Mouse (Mus musculus) forebrain, embryonic 15.5 days (tissue): Measurements from ENCODE around the gene Zbtb45. TPM values are rescaled to one million over a fixed set of nuclear protein-coding genes. Genes with fewer than 3 reads are reported as not detected.

ENCODE experiments used
- ATAC-seq: fragments of 200-750 bp; cut with Nextera tagmentation; replicated peaks from 2 replicates; pipeline ENCODE4 v1.8.0; 2017; ENCODE audit warnings: mild to moderate bottlenecking, moderate TSS enrichment, moderate library complexity
- H3K27ac ChIP-seq: fragments of 300-500 bp; sonication (generic); replicated peaks from 2 replicates; pipeline ENCODE4 v1.5.1; 2015; ENCODE audit warnings: mild to moderate bottlenecking, inconsistent platforms
- H3K27me3 ChIP-seq: fragments of 300-500 bp; sonication (generic); 2 replicates; pipeline ENCODE4 v1.6.1; 2015; ENCODE audit warnings: inconsistent platforms
- H3K36me3 ChIP-seq: fragments of 300-500 bp; sonication (generic); 2 replicates; pipeline ENCODE4 v1.6.1; 2015; ENCODE audit warnings: mild to moderate bottlenecking, inconsistent platforms
- H3K4me1 ChIP-seq: fragments of 300-500 bp; sonication (generic); 2 replicates; pipeline ENCODE4 v1.6.1; 2015; ENCODE audit warnings: inconsistent platforms
- H3K4me2 ChIP-seq: fragments of 300-500 bp; sonication (generic); replicated peaks from 2 replicates; pipeline ENCODE4 v1.6.1; 2015; ENCODE audit warnings: mild to moderate bottlenecking, inconsistent platforms
- H3K4me3 ChIP-seq: fragments of 300-500 bp; sonication (generic); 2 replicates; pipeline ENCODE4 v1.5.1; 2015; ENCODE audit warnings: mild to moderate bottlenecking, inconsistent platforms
- H3K9ac ChIP-seq: fragments of 300-500 bp; sonication (generic); replicated peaks from 2 replicates; pipeline ENCODE4 v1.6.1; 2015; ENCODE audit warnings: mild to moderate bottlenecking, inconsistent platforms
- H3K9me3 ChIP-seq: fragments of 300-500 bp; sonication (generic); 2 replicates; pipeline ENCODE4 v1.6.1; 2016; ENCODE audit warnings: inconsistent platforms
- WGBS: fragments of 180-500 bp; shearing (Covaris S2); methylation state at CpG from one replicate; pipeline ENCODE4 v1.1.7; 2015; ENCODE audit warnings: mixed read lengths; 5-methylcytosine and 5-hydroxymethylcytosine counted together
- polyA plus RNA-seq: library from polyadenylated mRNA; unstranded; fragments of >200 nt; fragmentation: Nextera tagmentation; extraction: Ambion mirVana; gene quantifications from 2 replicates; pipeline ENCODE4 v1.2.1, GENCODE M21; 2015

Zbtb45 gene
- polyA plus RNA-seq, 1 experiment from 2014 or later = 44.2 TPM

GRCm38 (mm10) chr7:13042511-13042910, 32.7 kb upstream of the Zbtb45 start:
- 76% methylated on average over 6 of the region's 6 CpGs for WGBS
- Histone ChIP-seq H3K9ac (no peak overlapping the region), H3K9me3 (no peaks in the 10 kb centered on the region), H3K4me1 (peaks cover 25% of the 10 kb centered on the region), H3K27me3 (peaks cover 37% of the 10 kb centered on the region), H3K27ac (no peak overlapping the region), H3K36me3 (no peaks in the 10 kb centered on the region), H3K4me2 (no peak overlapping the region), H3K4me3 (no peak overlapping the region)
- ATAC-seq = no peak

- Histone ChIP-seq H3K9ac (no peak overlapping the region), H3K4me3 (no peak overlapping the region), H3K9me3 (no peaks in the 10 kb centered on the region), H3K4me2 (no peak overlapping the region), H3K27me3 (peaks cover 37% of the 10 kb centered on the region), H3K36me3 (peaks cover 1% of the 10 kb centered on the region; the same call in 1 of the 2 replicates), H3K4me1 (peaks cover 34% of the 10 kb centered on the region), H3K27ac (no peak overlapping the region)
- 76% methylated on average over 1 of the region's 1 CpGs for WGBS
- ATAC-seq = no peak
Observed at GRCm38 (mm10) chr7:13041256-13041655, 31.4 kb upstream of the Zbtb45 start.

GRCm38 (mm10) chr7:13039181-13039580, 29.3 kb upstream of the Zbtb45 start:
- Histone ChIP-seq H3K4me3 (peak overlapping the region; percentile 90; the same call in 1 of the 2 replicates), H3K4me2 (peak overlapping the region; percentile 78), H3K9me3 (no peaks in the 10 kb centered on the region), H3K27me3 (peaks cover 26% of the 10 kb centered on the region), H3K9ac (peak overlapping the region; percentile 99), H3K36me3 (peaks cover 14% of the 10 kb centered on the region), H3K27ac (peak overlapping the region; percentile 100; the same call in 1 of the 2 replicates), H3K4me1 (peaks cover 45% of the 10 kb centered on the region)
- 85% methylated on average over 1 of the region's 1 CpGs for WGBS
- ATAC-seq = no peak

DNA sequence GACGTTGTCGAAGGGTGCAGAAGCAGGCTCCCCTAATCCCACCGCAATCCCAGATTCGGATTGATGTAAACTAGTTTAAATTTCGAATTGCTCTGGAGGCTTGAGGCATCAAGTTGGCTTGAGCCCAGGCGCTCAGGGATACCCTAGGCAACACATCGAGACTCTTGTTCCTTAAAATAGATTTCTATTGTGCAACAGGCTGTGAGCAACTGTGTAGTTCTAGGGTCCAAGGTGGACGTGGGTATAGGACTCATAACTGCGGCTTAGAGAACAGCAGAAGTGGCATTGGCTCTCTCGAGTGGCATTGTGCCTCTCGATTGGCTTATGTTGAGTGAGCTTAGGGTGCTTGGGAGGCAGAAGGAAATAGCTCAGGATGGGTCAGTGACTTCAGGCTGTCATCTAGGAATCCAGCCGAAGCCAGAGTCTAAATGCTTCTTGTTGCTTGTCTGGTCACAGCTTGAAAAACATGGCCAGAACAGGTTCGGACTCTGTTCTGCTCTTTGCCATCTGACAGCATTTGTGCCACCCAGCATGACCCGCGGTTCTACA, 28.9 kb upstream of the Zbtb45 start:
- Histone ChIP-seq H3K4me3 (peak overlapping the region; percentile 90), H3K9me3 (no peaks in the 10 kb centered on the region), H3K27me3 (peaks cover 21% of the 10 kb centered on the region), H3K9ac (peak overlapping the region; percentile 99), H3K27ac (peak overlapping the region; percentile 100), H3K4me1 (peaks cover 45% of the 10 kb centered on the region), H3K36me3 (peaks cover 14% of the 10 kb centered on the region), H3K4me2 (peak overlapping the region; percentile 78)
- no peak for ATAC-seq
- 23% methylated on average over 15 of the region's 15 CpGs for WGBS

GRCm38 (mm10) chr7:13037901-13038555, 28.2 kb upstream of the Zbtb45 start, which contains the start of gene Ube2m:
Ube2m (minus strand) TSS chr7:13038275.
- Histone ChIP-seq H3K4me2 (peak within 1 kb of the TSS; percentile 78), H3K4me3 (peak within 1 kb of the TSS; percentile 90), H3K27ac (peak within 1 kb of the TSS; percentile 100), H3K9me3 (no peaks in the 10 kb centered on the region), H3K27me3 (peaks cover 15% of the 10 kb centered on the region), H3K4me1 (peaks cover 46% of the 10 kb centered on the region), H3K36me3 (peaks cover 18% of the 10 kb centered on the region), H3K9ac (peak within 1 kb of the TSS; percentile 99)
- WGBS = under 1% methylated on average over 63 of the region's 65 CpGs
- peak; percentile 92 for ATAC-seq

- Histone ChIP-seq H3K36me3 (peaks cover 25% of the 10 kb centered on the region), H3K27ac (peak overlapping the region; percentile 100), H3K9ac (peak overlapping the region; percentile 99), H3K27me3 (peaks cover 8% of the 10 kb centered on the region), H3K4me2 (peak overlapping the region; percentile 78), H3K4me1 (peaks cover 50% of the 10 kb centered on the region), H3K9me3 (no peaks in the 10 kb centered on the region), H3K4me3 (peak overlapping the region; percentile 90)
- ATAC-seq = peak; percentile 1; the same call in 1 of the 2 replicates
- WGBS = under 1% methylated on average over 32 of the region's 33 CpGs
Observed at GRCm38 (mm10) chr7:13037366-13037765, 27.5 kb upstream of the Zbtb45 start.

- WGBS = 49% methylated on average over 4 of the region's 4 CpGs
- Histone ChIP-seq H3K36me3 (peaks cover 31% of the 10 kb centered on the region), H3K9ac (peak overlapping the region; percentile 99), H3K27ac (peak overlapping the region; percentile 100), H3K4me2 (peak overlapping the region; percentile 78), H3K27me3 (peaks cover 4% of the 10 kb centered on the region; the same call in 1 of the 2 replicates), H3K4me3 (peak overlapping the region; percentile 90), H3K9me3 (no peaks in the 10 kb centered on the region), H3K4me1 (peaks cover 50% of the 10 kb centered on the region)
- ATAC-seq = no peak
Observed at GRCm38 (mm10) chr7:13036806-13037205, 27.0 kb upstream of the Zbtb45 start.

DNA sequence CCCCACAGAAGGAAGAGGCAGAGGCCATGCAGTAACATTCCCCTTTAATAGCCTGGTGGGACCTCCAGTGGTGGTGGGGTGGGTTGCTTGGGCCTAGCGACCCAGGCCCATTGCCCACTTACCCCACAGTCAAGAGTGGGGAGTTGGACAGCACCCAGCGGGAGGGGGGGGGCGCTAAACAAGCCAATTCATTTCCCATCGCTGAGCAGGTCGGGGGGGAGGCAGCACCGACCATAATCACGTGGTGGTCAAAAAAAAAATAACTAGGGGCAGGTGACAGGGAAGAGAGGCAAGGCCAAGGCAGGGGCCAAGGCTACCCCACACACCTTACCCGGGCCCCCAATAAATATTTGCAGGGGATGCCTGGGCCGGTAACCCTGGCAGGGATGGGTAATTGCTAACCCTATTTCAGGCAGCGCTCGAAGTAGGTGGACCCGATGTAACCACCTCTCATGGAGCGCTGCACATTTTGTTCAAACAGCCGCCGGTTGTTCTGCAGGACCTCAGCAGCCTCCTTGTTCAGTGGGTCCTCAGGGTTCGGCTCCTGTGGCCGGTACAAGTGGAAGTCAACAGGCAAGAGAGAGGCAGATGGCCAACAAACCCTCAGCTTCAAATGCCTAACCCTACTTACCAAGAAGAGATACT, 25.5 kb upstream of the Zbtb45 start:
- H3K4me1 ChIP-seq = peaks cover 50% of the 10 kb centered on the region
- WGBS = 81% methylated on average over 17 of the region's 17 CpGs
- peak overlapping the region; percentile 92 for H3K27ac ChIP-seq
- peaks cover 45% of the 10 kb centered on the region for H3K36me3 ChIP-seq
- H3K4me3 ChIP-seq = 0 out of 2 replicates have a peak overlapping the region, but pooled peaks have one; percentile 56
- no peaks in the 10 kb centered on the region for H3K9me3 ChIP-seq
- H3K27me3 ChIP-seq = no peaks in the 10 kb centered on the region
- no peak for ATAC-seq
- no peak overlapping the region for H3K9ac ChIP-seq
- 0 out of 2 replicates have a peak overlapping the region, but pooled peaks have one; percentile 78 for H3K4me2 ChIP-seq

- peak within 1 kb of the TSS; percentile 78 for H3K4me2 ChIP-seq
- peak within 1 kb of the TSS; percentile 68 for H3K9ac ChIP-seq
- H3K4me1 ChIP-seq = peaks cover 50% of the 10 kb centered on the region
- under 1% methylated on average over 45 of the region's 45 CpGs for WGBS
- peak; percentile 81 for ATAC-seq
- no peaks in the 10 kb centered on the region for H3K9me3 ChIP-seq
- peaks cover 55% of the 10 kb centered on the region for H3K36me3 ChIP-seq
- H3K27ac ChIP-seq = peak within 1 kb of the TSS; percentile 92
- peak within 1 kb of the TSS; percentile 56 for H3K4me3 ChIP-seq
- no peaks in the 10 kb centered on the region for H3K27me3 ChIP-seq
Observed at GRCm38 (mm10) chr7:13034148-13034977, 24.5 kb upstream of the Zbtb45 start, which contains the start of gene Chmp2a. Chmp2a (minus strand) TSS chr7:13034807.

DNA sequence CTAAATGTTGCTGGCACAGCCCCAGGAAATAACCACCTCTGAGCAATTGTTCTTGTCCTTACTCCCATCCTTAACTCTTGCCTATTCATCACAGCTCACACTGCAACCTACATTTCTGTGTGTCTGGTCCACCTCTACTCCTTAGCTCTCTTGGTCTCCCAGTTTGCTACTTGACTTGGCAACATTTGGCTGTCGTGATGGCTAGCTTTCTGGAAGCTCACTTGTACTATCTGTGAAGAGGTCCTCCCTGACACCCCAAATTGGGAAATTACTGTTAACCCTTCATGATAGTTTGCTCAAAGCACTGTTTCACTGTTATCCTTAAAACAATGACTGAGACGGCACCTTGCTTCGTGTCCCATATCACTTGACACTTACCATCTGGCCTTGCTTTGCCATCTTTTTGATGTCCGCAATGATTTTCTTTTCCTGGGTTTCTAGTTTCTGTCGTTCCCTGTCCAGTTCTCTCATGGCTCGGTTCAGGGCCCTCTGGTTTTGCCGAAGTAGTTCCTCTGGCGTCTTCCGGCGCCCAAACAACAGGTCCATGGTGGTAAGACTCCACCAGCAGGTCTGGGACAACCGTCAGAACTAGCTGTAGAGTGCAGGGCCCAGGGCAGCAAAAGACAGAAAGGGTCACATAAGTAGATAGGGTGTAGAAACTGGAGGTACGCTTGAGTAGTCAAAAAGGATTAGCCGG, 23.8 kb upstream of the Zbtb45 start:
- Histone ChIP-seq H3K4me1 (peaks cover 43% of the 10 kb centered on the region), H3K9ac (peak overlapping the region; percentile 68), H3K4me3 (peak overlapping the region; percentile 56), H3K36me3 (peaks cover 63% of the 10 kb centered on the region), H3K4me2 (peak overlapping the region; percentile 78), H3K9me3 (no peaks in the 10 kb centered on the region), H3K27me3 (no peaks in the 10 kb centered on the region), H3K27ac (peak overlapping the region; percentile 92)
- no peak for ATAC-seq
- WGBS = 50% methylated on average over 13 of the region's 13 CpGs

DNA sequence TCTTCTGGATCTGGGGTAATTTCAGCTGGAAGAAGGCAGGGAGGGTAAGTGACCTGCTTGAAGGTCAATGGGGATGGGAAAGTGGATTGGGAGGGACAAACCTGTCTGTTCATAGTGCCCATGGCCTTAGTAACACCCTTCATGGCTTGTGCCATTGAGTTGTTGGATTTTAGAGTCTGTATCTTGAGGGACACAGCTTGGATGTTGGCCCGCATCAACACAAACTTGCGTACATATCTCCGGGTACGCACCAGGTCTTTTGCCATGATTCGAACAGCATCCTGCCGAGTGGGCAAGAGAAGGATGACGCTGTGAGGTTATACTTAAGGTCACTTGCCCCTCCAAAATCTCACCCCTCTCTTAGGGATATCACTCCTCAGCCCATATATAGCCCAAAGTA, 22.7 kb upstream of the Zbtb45 start:
- no peaks in the 10 kb centered on the region for H3K9me3 ChIP-seq
- WGBS = 91% methylated on average over 7 of the region's 7 CpGs
- no peaks in the 10 kb centered on the region for H3K27me3 ChIP-seq
- H3K9ac ChIP-seq = no peak overlapping the region
- no peak overlapping the region for H3K27ac ChIP-seq
- no peak overlapping the region for H3K4me2 ChIP-seq
- peaks cover 41% of the 10 kb centered on the region for H3K4me1 ChIP-seq
- ATAC-seq = no peak
- H3K36me3 ChIP-seq = peaks cover 73% of the 10 kb centered on the region
- H3K4me3 ChIP-seq = no peak overlapping the region
